Mouse (Mus musculus): ENCODE results near the gene Traf5. TPM values are rescaled to one million over a fixed set of nuclear protein-coding genes. Genes with fewer than 3 reads are reported as not detected.

Traf5 gene
- polyA plus RNA-seq, 1 experiment from 2014 or later: 3.3 TPM

GRCm38 (mm10) chr1:191955101-191955500, 137.3 kb downstream of the Traf5 start:
- Histone ChIP-seq H3K4me3 (no peak overlapping the region), H3K4me1 (replicated peaks) (no peaks in the 10 kb centered on the region), H3K27me3 (no peaks in the 10 kb centered on the region), H3K9me3 (no peaks in the 10 kb centered on the region), H3K4me2 (no peak overlapping the region), H3K36me3 (no peaks in the 10 kb centered on the region), H3K9ac (no peak overlapping the region), H3K27ac (replicated peaks) (no peak overlapping the region)
- no peak; the same call in 1 of the 2 replicates for ATAC-seq (ENCODE audit: low FRiP score, low read depth)
- WGBS: 79% methylated on average over 3 of the region's 3 CpGs

- H3K4me1 ChIP-seq (replicated peaks): no peaks in the 10 kb centered on the region
- H3K4me3 ChIP-seq: no peak overlapping the region
- no peaks in the 10 kb centered on the region for H3K36me3 ChIP-seq
- no peak overlapping the region for H3K9ac ChIP-seq
- H3K27me3 ChIP-seq: no peaks in the 10 kb centered on the region
- no peak overlapping the region for H3K4me2 ChIP-seq
- 86% methylated on average over 11 of the region's 11 CpGs for WGBS
- H3K9me3 ChIP-seq: no peaks in the 10 kb centered on the region
- no peak for ATAC-seq (ENCODE audit: low FRiP score, low read depth)
- H3K27ac ChIP-seq (replicated peaks): no peak overlapping the region
Observed at GRCm38 (mm10) chr1:191952733-191953335, 139.5 kb downstream of the Traf5 start.

GRCm38 (mm10) chr1:191950611-191951010, 141.7 kb downstream of the Traf5 start:
- Histone ChIP-seq H3K4me2 (no peak overlapping the region), H3K9ac (no peak overlapping the region), H3K27ac (replicated peaks) (no peak overlapping the region), H3K9me3 (no peaks in the 10 kb centered on the region), H3K4me3 (no peak overlapping the region), H3K36me3 (no peaks in the 10 kb centered on the region), H3K27me3 (no peaks in the 10 kb centered on the region), H3K4me1 (replicated peaks) (no peaks in the 10 kb centered on the region)
- ATAC-seq (ENCODE audit: low FRiP score, low read depth): no peak
- WGBS: 77% methylated on average over 2 of the region's 2 CpGs

- H3K4me3 ChIP-seq: no peak overlapping the region
- WGBS: 84% methylated on average over 8 of the region's 8 CpGs
- H3K9me3 ChIP-seq: no peaks in the 10 kb centered on the region
Observed at GRCm38 (mm10) chr1:191948600-191948999, 143.8 kb downstream of the Traf5 start.

GRCm38 (mm10) chr1:191947796-191948195, 144.6 kb downstream of the Traf5 start:
- no peaks in the 10 kb centered on the region for H3K27me3 ChIP-seq
- no peak overlapping the region for H3K27ac ChIP-seq (replicated peaks)
- H3K4me1 ChIP-seq (replicated peaks): no peaks in the 10 kb centered on the region
- H3K4me3 ChIP-seq: no peak overlapping the region
- no peaks in the 10 kb centered on the region for H3K9me3 ChIP-seq
- WGBS: 68% methylated on average over 8 of the region's 8 CpGs
- no peak for ATAC-seq (ENCODE audit: low FRiP score, low read depth)
- no peak overlapping the region for H3K4me2 ChIP-seq
- H3K9ac ChIP-seq: no peak overlapping the region
- no peaks in the 10 kb centered on the region for H3K36me3 ChIP-seq

More at GRCm38 (mm10) chr1:191948600-191948999, 143.8 kb downstream of the Traf5 start:
- Histone ChIP-seq H3K4me2 (no peak overlapping the region), H3K9ac (no peak overlapping the region), H3K27me3 (no peaks in the 10 kb centered on the region), H3K4me1 (replicated peaks) (no peaks in the 10 kb centered on the region), H3K36me3 (no peaks in the 10 kb centered on the region), H3K27ac (replicated peaks) (no peak overlapping the region)
- no peak for ATAC-seq (ENCODE audit: low FRiP score, low read depth)

Small RNAs within 50 kb of the gene (microRNA-seq; reads per million reads assigned to microRNA genes)
- gene Mir3473c: not detected

Other genes with a start within 250 kb of the Traf5 start
- gene Slc30a1, start 185.8 kb downstream of the Traf5 start, polyA plus RNA-seq (2015; fragmentation: Nextera tagmentation; extraction: Ambion mirVana): 4.2 and 4.5 TPM in 2 replicates
- 3.0 and 4.0 TPM in 2 replicates for gene Rd3, start 115.2 kb downstream of the Traf5 start, polyA plus RNA-seq (2015; fragmentation: Nextera tagmentation; extraction: Ambion mirVana)
- 32.9 and 41.8 TPM in 2 replicates for gene Rcor3, start 45.5 kb upstream of the Traf5 start, polyA plus RNA-seq (2015; fragmentation: Nextera tagmentation; extraction: Ambion mirVana)
- gene Kcnh1, start 98.2 kb upstream of the Traf5 start, polyA plus RNA-seq (2015; fragmentation: Nextera tagmentation; extraction: Ambion mirVana): 3.3 and 3.6 TPM in 2 replicates